Mouse (Mus musculus): ENCODE results near the gene Gpatch4. TPM values are rescaled to one million over a fixed set of nuclear protein-coding genes. Genes with fewer than 3 reads are reported as not detected.

Gpatch4 gene
- polyA plus RNA-seq, 1 experiment = 0.57 TPM

DNA sequence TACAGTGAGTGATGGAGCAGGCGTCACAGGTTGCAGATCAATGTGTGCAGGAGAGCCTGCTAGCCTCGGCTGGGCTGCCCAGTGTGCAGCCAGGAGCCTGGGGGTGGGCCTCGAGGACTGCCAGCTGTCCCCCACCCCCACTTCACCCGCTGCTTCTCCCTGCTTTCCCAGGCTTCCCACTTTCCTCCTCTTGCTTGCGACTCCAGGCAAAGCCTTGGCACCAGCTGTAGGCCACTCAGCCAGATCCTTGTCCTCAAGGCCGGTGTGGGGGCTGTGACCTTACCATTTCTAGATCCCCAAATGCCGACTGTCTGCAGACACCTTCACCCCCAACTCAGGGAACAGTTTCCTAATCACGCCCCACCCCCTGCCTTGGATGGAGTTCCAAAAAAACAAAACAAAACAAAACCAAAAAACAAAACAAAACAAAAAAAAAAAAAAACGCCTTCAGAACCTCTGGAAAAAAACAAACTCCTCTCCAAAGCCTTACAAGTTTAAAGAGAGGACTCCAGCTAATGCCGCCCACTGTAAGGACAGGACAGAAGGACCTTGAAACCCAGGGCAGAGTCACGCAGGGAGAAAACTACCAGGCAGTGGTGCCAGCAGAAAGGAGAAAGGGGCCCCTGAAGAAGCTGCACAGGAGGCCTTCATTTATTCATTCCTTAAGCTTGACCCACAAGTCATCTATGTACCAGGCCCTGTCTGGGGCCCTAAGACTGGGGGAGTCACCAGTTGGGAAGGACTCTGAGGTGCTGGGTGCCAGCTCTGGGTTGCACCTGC, 41.9 kb upstream of the Gpatch4 start:
- peaks cover 3% of the 10 kb centered on the region; the same call in 1 of the 2 replicates for H3K4me1 ChIP-seq (ENCODE audit: control insufficient read depth)
- TF ChIP-seq TAL1 (IDR thresholded peaks at IDR 0.05; ENCODE audit: low read length) (no peak), GATA1 (IDR thresholded peaks at IDR 0.05; ENCODE audit: low read length) (no peak)
- peaks cover 79% of the 10 kb centered on the region for H3K27me3 ChIP-seq (ENCODE audit: control insufficient read depth)
- no peak overlapping the region for H3K4me3 ChIP-seq (replicated peaks)
- peaks cover 3% of the 10 kb centered on the region for H3K9me3 ChIP-seq (ENCODE audit: control insufficient read depth, low read length)
- H3K36me3 ChIP-seq (ENCODE audit: control insufficient read depth) = no peaks in the 10 kb centered on the region

DNA sequence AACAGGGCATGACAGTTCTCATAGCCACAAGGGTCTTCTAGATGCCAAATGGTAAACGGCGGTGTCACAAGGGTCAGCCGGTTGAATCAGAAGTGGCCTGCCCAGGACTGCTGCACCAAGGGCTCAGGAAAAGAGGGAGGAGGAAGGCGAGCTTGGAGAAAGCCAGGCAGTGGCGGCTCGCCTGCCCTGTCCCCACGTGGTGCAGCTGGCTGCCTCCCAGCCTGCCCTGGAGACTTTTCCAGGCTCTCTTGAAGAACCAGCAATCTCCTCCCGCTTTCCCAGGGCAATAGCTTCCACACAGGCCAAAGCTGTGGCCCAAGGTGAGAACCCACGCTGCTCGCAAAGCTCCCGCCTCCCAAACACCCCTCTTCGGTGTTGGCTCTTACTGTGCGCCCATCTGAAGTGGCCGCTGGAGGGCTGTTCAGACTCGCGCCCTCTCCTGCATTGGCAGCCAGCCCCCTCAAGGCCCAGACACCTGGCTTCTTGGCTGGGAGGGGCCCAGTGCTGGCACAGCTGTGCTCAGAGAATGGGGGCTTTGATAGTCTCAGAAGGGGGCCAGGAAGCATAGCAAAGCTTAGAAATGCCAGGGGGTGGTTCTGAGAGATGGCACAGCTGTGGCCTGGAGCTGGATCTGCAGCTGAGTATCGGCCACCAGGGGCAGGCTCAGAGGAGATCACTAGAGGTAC, 40.5 kb upstream of the Gpatch4 start:
- TF ChIP-seq GATA1 (IDR thresholded peaks at IDR 0.05; ENCODE audit: low read length) (no peak), TAL1 (IDR thresholded peaks at IDR 0.05; ENCODE audit: low read length) (no peak)
- peaks cover 65% of the 10 kb centered on the region for H3K27me3 ChIP-seq (ENCODE audit: control insufficient read depth)
- H3K9me3 ChIP-seq (ENCODE audit: control insufficient read depth, low read length) = peaks cover 8% of the 10 kb centered on the region
- H3K4me1 ChIP-seq (ENCODE audit: control insufficient read depth) = no peaks in the 10 kb centered on the region
- H3K4me3 ChIP-seq (replicated peaks) = no peak overlapping the region
- no peaks in the 10 kb centered on the region for H3K36me3 ChIP-seq (ENCODE audit: control insufficient read depth)

DNA sequence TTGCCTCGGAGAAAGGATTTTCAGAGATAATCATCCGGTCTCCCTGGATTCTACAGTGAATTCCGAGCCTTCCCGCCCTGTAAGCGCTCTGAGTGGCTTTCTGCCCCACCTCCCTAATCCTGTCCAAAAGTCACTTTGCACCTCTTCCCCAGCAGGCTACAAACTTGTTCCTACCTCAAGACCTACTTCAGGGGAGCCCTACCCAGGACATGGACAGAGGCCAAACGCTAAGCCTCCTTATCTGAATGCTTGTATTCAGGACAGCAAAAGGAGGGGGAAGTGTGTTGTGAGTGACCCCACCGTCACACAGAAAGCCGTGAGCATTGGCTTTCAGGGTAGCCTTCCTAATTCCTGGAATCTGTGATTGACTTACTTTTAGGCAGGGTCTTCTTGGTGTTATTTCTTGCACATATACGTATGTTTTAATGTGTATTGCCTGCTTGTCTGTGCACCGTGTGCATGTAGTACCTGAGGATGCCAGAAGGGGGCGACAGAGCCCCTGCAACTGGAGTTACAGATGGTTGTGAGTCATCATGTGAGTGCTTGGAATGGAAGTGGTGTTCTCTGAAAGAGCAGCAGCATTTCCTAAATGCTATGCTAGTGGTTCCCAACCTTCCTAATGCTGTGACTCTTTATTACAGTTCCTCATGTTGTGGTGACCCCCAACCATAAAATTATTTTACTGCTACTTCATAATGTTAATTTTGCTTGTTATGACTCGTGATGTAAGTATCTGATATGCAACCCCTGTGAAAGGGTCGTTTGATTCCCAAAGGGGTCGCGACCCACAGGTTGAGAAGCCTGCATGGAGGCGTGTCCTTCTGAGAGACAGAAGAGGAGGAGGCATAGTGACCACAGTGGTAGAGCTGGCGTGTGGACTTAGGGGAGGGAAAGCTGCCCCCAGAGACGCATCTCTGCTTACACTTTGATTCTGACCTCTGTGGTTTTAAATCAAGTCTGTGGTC, 36.8 kb upstream of the Gpatch4 start:
- peaks cover 8% of the 10 kb centered on the region for H3K9me3 ChIP-seq (ENCODE audit: control insufficient read depth, low read length)
- no peak for TF ChIP-seq TAL1 (IDR thresholded peaks at IDR 0.05; ENCODE audit: low read length)
- H3K4me1 ChIP-seq (ENCODE audit: control insufficient read depth) = no peaks in the 10 kb centered on the region
- no peaks in the 10 kb centered on the region for H3K36me3 ChIP-seq (ENCODE audit: control insufficient read depth)
- no peak overlapping the region for H3K4me3 ChIP-seq (replicated peaks)
- H3K27me3 ChIP-seq (ENCODE audit: control insufficient read depth) = peaks cover 30% of the 10 kb centered on the region

DNA sequence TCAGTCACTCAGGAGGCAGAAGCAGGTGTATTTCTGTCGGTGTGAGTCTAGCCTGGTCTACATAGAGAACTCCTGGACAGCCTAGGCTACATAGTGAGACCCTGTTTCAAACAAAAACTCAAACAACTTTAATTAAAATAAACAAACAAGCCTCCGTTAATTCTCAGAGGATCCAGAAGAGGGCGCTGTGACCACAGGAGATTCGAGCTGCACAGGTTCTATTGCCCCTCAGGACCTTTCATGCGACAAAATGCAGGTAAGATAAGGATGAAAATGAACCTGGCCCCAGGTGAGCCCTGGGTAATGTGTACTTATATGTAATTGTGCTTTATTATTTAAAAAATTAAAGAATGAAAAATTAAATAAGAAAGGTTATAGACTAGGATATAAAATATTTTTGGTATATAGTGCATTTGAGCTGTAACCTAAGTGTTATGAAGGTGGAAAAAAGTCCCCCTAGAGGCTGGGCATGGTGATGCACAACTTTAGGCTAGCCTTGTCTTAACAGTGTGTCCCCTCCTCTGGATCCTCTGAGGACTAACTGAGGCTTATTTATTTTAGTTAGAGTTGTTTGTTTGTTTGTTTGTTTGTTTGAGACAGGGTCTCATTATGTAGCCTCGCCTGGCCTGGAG, 32.2 kb upstream of the Gpatch4 start:
- H3K36me3 ChIP-seq (ENCODE audit: control insufficient read depth) = no peaks in the 10 kb centered on the region
- H3K9me3 ChIP-seq (ENCODE audit: control insufficient read depth, low read length) = peaks cover 7% of the 10 kb centered on the region
- no peak overlapping the region for H3K4me3 ChIP-seq (replicated peaks)
- peaks cover 4% of the 10 kb centered on the region for H3K27me3 ChIP-seq (ENCODE audit: control insufficient read depth)
- no peak for TF ChIP-seq TAL1 (IDR thresholded peaks at IDR 0.05; ENCODE audit: low read length)
- TF ChIP-seq GATA1 (IDR thresholded peaks at IDR 0.05; ENCODE audit: low read length) = no peak
- no peaks in the 10 kb centered on the region for H3K4me1 ChIP-seq (ENCODE audit: control insufficient read depth)

DNA sequence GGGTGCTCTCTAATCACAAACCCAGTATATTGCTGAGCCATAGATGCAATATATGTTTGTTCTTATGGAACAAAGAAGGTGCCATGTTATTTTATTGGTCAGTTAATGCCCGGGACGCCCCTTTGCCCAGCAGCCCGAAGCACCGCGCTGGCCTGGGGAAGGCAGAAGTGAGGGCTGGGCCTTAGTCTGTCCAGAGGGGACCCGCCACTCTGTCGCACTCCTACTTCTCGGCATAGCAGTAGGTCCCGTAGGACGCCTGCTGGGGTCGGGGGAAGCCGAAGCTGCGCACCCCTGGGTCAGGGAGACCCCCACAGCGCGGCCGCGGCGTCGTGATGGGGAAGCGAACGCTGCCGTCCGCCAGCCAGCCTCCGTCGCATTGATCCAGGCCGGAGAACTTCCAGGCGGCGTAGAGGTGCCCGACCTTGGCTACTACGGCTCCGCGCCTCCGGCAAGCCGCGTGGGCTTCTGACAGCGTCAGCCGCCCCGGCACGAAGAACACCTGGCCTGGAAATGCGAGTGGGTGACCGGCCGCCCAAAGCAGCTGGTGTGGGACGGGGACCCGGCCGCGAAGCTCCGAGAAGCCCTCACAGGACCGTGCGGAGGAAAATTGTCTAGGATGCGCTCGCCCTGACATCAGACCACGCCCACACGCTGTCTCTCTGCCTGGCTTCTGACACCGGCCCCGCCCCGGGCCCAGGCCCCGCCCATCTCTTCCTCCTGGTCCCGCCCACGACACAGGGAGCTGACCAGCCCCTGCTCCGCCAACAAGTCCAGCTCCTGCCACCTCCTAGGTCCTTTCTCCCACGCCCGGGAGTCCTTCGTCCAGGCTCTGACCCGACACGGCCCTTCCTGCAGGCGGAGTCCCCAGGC, 20.4 kb upstream of the Gpatch4 start:
- TF ChIP-seq GATA1 (IDR thresholded peaks at IDR 0.05; ENCODE audit: low read length) (no peak), TAL1 (IDR thresholded peaks at IDR 0.05; ENCODE audit: low read length) (no peak)
- peaks cover 86% of the 10 kb centered on the region for H3K27me3 ChIP-seq (ENCODE audit: control insufficient read depth)

DNA sequence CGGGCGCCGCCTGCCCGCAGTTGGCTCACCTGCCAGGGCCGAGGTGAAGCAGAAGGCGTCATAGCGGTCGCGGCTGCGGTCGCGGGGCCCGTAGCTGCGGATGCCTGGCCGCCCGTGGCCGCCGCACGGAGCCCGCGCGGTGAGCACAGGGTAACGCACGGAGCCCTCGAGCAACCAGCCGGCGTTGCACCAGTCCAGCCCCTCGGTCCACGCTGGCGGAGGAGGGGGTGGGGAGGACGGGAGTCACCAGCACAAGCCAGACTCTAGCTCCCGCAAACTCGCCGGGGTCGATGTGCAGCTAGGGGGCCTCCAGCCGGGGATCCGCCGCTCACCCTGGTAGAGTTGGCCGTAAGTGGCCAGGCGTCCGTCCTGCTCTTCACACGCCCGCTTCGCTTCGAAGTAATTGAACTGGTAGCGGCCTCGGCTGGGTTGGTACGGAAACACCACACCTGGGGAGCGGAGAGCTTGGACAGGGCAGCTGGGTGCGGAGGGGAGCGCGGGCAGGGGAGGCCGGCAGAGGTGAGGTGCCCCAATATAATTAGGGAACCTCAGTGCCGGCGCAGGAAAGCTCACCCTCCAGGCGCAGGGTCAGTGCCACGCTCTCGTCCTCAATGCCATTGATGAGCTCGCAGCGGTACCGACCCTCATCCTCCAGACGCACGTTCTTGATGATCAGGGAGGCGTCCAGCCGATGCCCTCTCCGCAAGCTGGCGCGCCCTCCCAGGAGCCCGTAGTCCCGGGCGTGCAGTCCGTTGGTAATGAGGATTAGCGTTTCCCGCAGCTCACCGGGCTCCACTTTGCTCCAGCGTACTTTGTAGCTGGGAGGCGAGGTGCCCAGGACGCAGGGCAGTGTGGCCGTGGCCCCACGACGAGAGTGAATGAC, 19.5 kb upstream of the Gpatch4 start:
- H3K36me3 ChIP-seq (ENCODE audit: control insufficient read depth) = no peaks in the 10 kb centered on the region
- H3K4me1 ChIP-seq (ENCODE audit: control insufficient read depth) = peaks cover 14% of the 10 kb centered on the region
- peaks cover 19% of the 10 kb centered on the region for H3K9me3 ChIP-seq (ENCODE audit: control insufficient read depth, low read length)
- H3K4me3 ChIP-seq (replicated peaks) = peak overlapping the region; percentile 49
- TF ChIP-seq GATA1 (IDR thresholded peaks at IDR 0.05; ENCODE audit: low read length) (no peak), TAL1 (IDR thresholded peaks at IDR 0.05; ENCODE audit: low read length) (no peak)
- H3K27me3 ChIP-seq (ENCODE audit: control insufficient read depth) = peaks cover 83% of the 10 kb centered on the region

More for the DNA sequence above, 20.4 kb upstream of the Gpatch4 start:
- Histone ChIP-seq H3K4me1 (ENCODE audit: control insufficient read depth) (peaks cover 14% of the 10 kb centered on the region), H3K4me3 (replicated peaks) (peak overlapping the region; percentile 49), H3K36me3 (ENCODE audit: control insufficient read depth) (no peaks in the 10 kb centered on the region), H3K9me3 (ENCODE audit: control insufficient read depth, low read length) (peaks cover 12% of the 10 kb centered on the region)

DNA sequence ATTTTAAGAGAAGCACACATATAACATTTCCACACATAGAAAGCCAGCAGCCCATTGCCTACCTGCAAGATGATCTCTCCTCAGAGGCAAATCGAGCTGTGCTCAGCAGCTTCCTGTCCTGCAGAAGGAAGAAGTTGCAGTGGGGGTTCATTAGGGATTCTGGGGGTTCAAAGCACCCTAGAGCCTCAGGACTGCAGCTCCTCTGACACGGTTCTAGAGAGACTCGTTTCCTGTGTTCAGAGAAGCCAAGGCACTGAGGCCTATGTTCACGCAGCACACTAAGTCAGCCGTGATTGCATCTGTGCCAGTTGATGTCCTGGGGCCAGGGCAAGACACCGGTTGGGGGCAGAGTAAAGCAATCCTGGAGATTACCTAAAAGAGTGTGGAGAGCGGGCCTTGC, 16.1 kb upstream of the Gpatch4 start:
- no peak for TF ChIP-seq GATA1 (IDR thresholded peaks at IDR 0.05; ENCODE audit: low read length)
- no peak for TF ChIP-seq TAL1 (IDR thresholded peaks at IDR 0.05; ENCODE audit: low read length)
- Histone ChIP-seq H3K4me3 (replicated peaks) (no peak overlapping the region), H3K4me1 (ENCODE audit: control insufficient read depth) (peaks cover 14% of the 10 kb centered on the region), H3K9me3 (ENCODE audit: control insufficient read depth, low read length) (peaks cover 20% of the 10 kb centered on the region), H3K36me3 (ENCODE audit: control insufficient read depth) (no peaks in the 10 kb centered on the region), H3K27me3 (ENCODE audit: control insufficient read depth) (peaks cover 78% of the 10 kb centered on the region)
